Mouse (Mus musculus): ENCODE measurements around the gene Naa50. TPM values are rescaled to one million over a fixed set of nuclear protein-coding genes. Genes with fewer than 3 reads are reported as not detected.

Naa50 gene
- polyA plus RNA-seq, 1 experiment from 2014 or later = 122 TPM

DNA sequence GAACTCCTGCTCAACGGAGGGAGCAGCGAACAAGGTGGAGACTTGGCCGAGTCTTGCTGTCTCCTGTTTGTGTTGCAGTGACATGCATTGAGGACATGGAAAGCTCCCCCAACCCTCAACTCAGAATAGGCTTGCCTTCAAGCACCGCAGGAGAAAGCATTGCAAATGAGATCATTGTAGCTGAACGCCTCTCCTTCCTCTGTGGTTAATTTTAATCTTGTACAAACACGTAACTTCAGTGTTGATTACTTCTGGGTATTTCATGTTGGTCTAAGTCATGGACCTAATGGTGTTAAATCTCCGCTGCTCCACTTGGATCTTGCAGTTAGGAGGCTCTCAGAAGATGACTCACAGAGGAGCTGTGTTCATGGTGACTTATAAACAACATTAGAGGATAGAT lies 73.1 kb downstream of the Naa50 start:
- Histone ChIP-seq H3K9ac (no peak overlapping the region), H3K4me1 (no peaks in the 10 kb centered on the region), H3K4me2 (replicated peaks) (no peak overlapping the region), H3K9me3 (no peaks in the 10 kb centered on the region), H3K27ac (no peak overlapping the region), H3K27me3 (no peaks in the 10 kb centered on the region), H3K4me3 (no peak overlapping the region), H3K36me3 (peaks cover 80% of the 10 kb centered on the region)
- 92% methylated on average over 7 of the region's 7 CpGs for WGBS
- ATAC-seq (ENCODE audit: low FRiP score, low read depth) = no peak

Other genes with a start within 250 kb of the Naa50 start
- 29.3 and 30.0 TPM in 2 replicates for gene Qtrt2, start 213.0 kb upstream of the Naa50 start, polyA plus RNA-seq (2015; fragmentation: Nextera tagmentation; extraction: Ambion mirVana)
- gene Zdhhc23, start 160.0 kb upstream of the Naa50 start, polyA plus RNA-seq (2015; fragmentation: Nextera tagmentation; extraction: Ambion mirVana) = 0.62 and 0.70 TPM in 2 replicates
- 6.6 and 7.0 TPM in 2 replicates for gene Gramd1c, start 76.5 kb upstream of the Naa50 start, polyA plus RNA-seq (2015; fragmentation: Nextera tagmentation; extraction: Ambion mirVana)
- 44.2 and 46.2 TPM in 2 replicates for gene Atp6v1a, start 125 bp upstream of the Naa50 start, polyA plus RNA-seq (2015; fragmentation: Nextera tagmentation; extraction: Ambion mirVana)
- gene Usf3, start 33.4 kb downstream of the Naa50 start, polyA plus RNA-seq (2015; fragmentation: Nextera tagmentation; extraction: Ambion mirVana) = 2.8 and 3.0 TPM in 2 replicates
- 0.22 and 0.29 TPM in 2 replicates for gene Sidt1, start 193.4 kb downstream of the Naa50 start, polyA plus RNA-seq (2015; fragmentation: Nextera tagmentation; extraction: Ambion mirVana)
- gene Spice1, start 207.3 kb downstream of the Naa50 start, polyA plus RNA-seq (2015; fragmentation: Nextera tagmentation; extraction: Ambion mirVana) = 25.0 and 26.3 TPM in 2 replicates